20 mouse cellular contexts compared by ENCODE assay signal in genomic region chr7:62269156-62269855, GRCm38 (mm10).
DNase-seq lines count a peak whose midpoint lies in the region; ATAC-seq lines count a peak whose summit lies in the region.
"Had no signal": no experiment of that assay in that cellular context is flagged by ENCODE, and none has a peak within 500 bp of the region (broad histone marks: within the 10 kb centered on the region; RNA-seq: fewer than 3 reads in every experiment).

No protein-coding gene starts in this region.

- no peak overlapping the region for H3K4me2 ChIP-seq in hindbrain, embryonic 11.5 days (replicated peaks; ENCODE audit: low read depth, low read length)
- H3K4me2 ChIP-seq in hindbrain, embryonic 16.5 days (ENCODE audit: low read length), result no peak overlapping the region
- H3K4me2 ChIP-seq in neural tube, embryonic 11.5 days (ENCODE audit: low read depth), result no peak overlapping the region
- no peak overlapping the region for H3K4me2 ChIP-seq in neural tube, embryonic 15.5 days
- no peak overlapping the region for H3K4me2 ChIP-seq in forebrain, embryonic 15.5 days (replicated peaks)
- H3K4me2 ChIP-seq in midbrain, embryonic 16.5 days (ENCODE audit: low read length), result no peak overlapping the region
- H3K4me2 ChIP-seq: embryonic facial prominence, embryonic 13.5 days; heart, embryonic 13.5 days; limb, embryonic 15.5 days had no signal

- H3K4me3 ChIP-seq in hindbrain, embryonic 11.5 days (ENCODE audit: low read depth, low read length), result no peak overlapping the region
- H3K4me3 ChIP-seq in hindbrain, embryonic 16.5 days (ENCODE audit: low read length), result no peak overlapping the region
- no peak overlapping the region for H3K4me3 ChIP-seq in neural tube, embryonic 11.5 days (ENCODE audit: low read depth, low read length)
- no peak overlapping the region for H3K4me3 ChIP-seq in neural tube, embryonic 15.5 days (replicated peaks)
- H3K4me3 ChIP-seq in forebrain, embryonic 15.5 days, result no peak overlapping the region
- no peak overlapping the region for H3K4me3 ChIP-seq in midbrain, embryonic 16.5 days (ENCODE audit: low read depth, low read length)
- H3K4me3 ChIP-seq: embryonic facial prominence, embryonic 13.5 days; heart, embryonic 13.5 days; limb, embryonic 15.5 days; myocyte had no signal

- no peak for DNase-seq in hindbrain, embryonic 11.5 days (ENCODE audit: low spot score)
- no peak for DNase-seq in neural tube, embryonic 11.5 days (ENCODE audit: low spot score)
- DNase-seq in kidney, postnatal 4 days, result no peak
- DNase-seq: adrenal gland, postnatal 10 days; cerebellum, adult 9-10 months; heart, postnatal 4 days; kidney, adult 2 months; kidney, postnatal 36 days; lung, adult 18-20 months; thymus, postnatal 14 days had no signal

- no peaks in the 10 kb centered on the region for H3K27me3 ChIP-seq in hindbrain, embryonic 11.5 days (ENCODE audit: control insufficient read depth, insufficient read depth, low read length)
- no peaks in the 10 kb centered on the region for H3K27me3 ChIP-seq in hindbrain, embryonic 16.5 days (replicated peaks; ENCODE audit: control insufficient read depth, insufficient read depth, low read length)
- no peaks in the 10 kb centered on the region for H3K27me3 ChIP-seq in neural tube, embryonic 11.5 days (ENCODE audit: control insufficient read depth, insufficient read depth, low read length)
- H3K27me3 ChIP-seq in neural tube, embryonic 15.5 days (replicated peaks), result no peaks in the 10 kb centered on the region
- H3K27me3 ChIP-seq in forebrain, embryonic 15.5 days, result no peaks in the 10 kb centered on the region
- H3K27me3 ChIP-seq in midbrain, embryonic 16.5 days (ENCODE audit: control insufficient read depth, insufficient read depth, low read depth, low read length), result no peaks in the 10 kb centered on the region
- H3K27me3 ChIP-seq: embryonic facial prominence, embryonic 13.5 days; heart, embryonic 13.5 days; limb, embryonic 15.5 days had no signal

- H3K4me1 ChIP-seq in hindbrain, embryonic 11.5 days (replicated peaks; ENCODE audit: control insufficient read depth, insufficient read depth, low read length), result no peaks in the 10 kb centered on the region
- H3K4me1 ChIP-seq in hindbrain, embryonic 16.5 days (ENCODE audit: control insufficient read depth, insufficient read depth, low read depth, low read length), result no peaks in the 10 kb centered on the region
- peaks cover 2% of the 10 kb centered on the region; the same call in 1 of the 2 replicates for H3K4me1 ChIP-seq in neural tube, embryonic 11.5 days (ENCODE audit: control insufficient read depth, insufficient read depth, low read length)
- H3K4me1 ChIP-seq in neural tube, embryonic 15.5 days, result no peaks in the 10 kb centered on the region
- H3K4me1 ChIP-seq in forebrain, embryonic 15.5 days, result peaks cover 2% of the 10 kb centered on the region; the same call in 1 of the 2 replicates
- H3K4me1 ChIP-seq in midbrain, embryonic 16.5 days (ENCODE audit: control insufficient read depth, insufficient read depth, low read length), result no peaks in the 10 kb centered on the region; the same call in 1 of the 2 replicates
- H3K4me1 ChIP-seq: embryonic facial prominence, embryonic 13.5 days; heart, embryonic 13.5 days; limb, embryonic 15.5 days had no signal

- H3K27ac ChIP-seq in hindbrain, embryonic 11.5 days (ENCODE audit: low read depth, low read length), result no peak overlapping the region
- H3K27ac ChIP-seq in hindbrain, embryonic 16.5 days (ENCODE audit: low read depth, low read length), result no peak overlapping the region
- no peak overlapping the region for H3K27ac ChIP-seq in neural tube, embryonic 11.5 days (ENCODE audit: low read depth, low read length)
- no peak overlapping the region for H3K27ac ChIP-seq in neural tube, embryonic 15.5 days (replicated peaks)
- H3K27ac ChIP-seq in forebrain, embryonic 15.5 days (replicated peaks), result peak overlapping the region; percentile 50
- peak overlapping the region; percentile 53; the same call in 1 of the 2 replicates for H3K27ac ChIP-seq in midbrain, embryonic 16.5 days (ENCODE audit: low read length)
- H3K27ac ChIP-seq: embryonic facial prominence, embryonic 13.5 days; heart, embryonic 13.5 days; limb, embryonic 15.5 days; macrophage had no signal

- H3K9me3 ChIP-seq in hindbrain, embryonic 11.5 days (ENCODE audit: control insufficient read depth, low read length), result no peaks in the 10 kb centered on the region
- H3K9me3 ChIP-seq in hindbrain, embryonic 16.5 days (ENCODE audit: control insufficient read depth, low read length), result no peaks in the 10 kb centered on the region
- no peaks in the 10 kb centered on the region for H3K9me3 ChIP-seq in neural tube, embryonic 11.5 days (ENCODE audit: control insufficient read depth, low read length)
- no peaks in the 10 kb centered on the region for H3K9me3 ChIP-seq in neural tube, embryonic 15.5 days (replicated peaks)
- no peaks in the 10 kb centered on the region for H3K9me3 ChIP-seq in forebrain, embryonic 15.5 days
- no peaks in the 10 kb centered on the region for H3K9me3 ChIP-seq in midbrain, embryonic 16.5 days (replicated peaks; ENCODE audit: control insufficient read depth, low read length, poor library complexity, severe bottlenecking)
- H3K9me3 ChIP-seq: embryonic facial prominence, embryonic 13.5 days; heart, embryonic 13.5 days; limb, embryonic 15.5 days had no signal

- no peaks in the 10 kb centered on the region for H3K36me3 ChIP-seq in hindbrain, embryonic 11.5 days (ENCODE audit: control insufficient read depth, insufficient read depth, low read length)
- no peaks in the 10 kb centered on the region for H3K36me3 ChIP-seq in hindbrain, embryonic 16.5 days (ENCODE audit: control insufficient read depth, insufficient read depth, low read length)
- H3K36me3 ChIP-seq in neural tube, embryonic 11.5 days (ENCODE audit: control insufficient read depth, insufficient read depth, low read length), result no peaks in the 10 kb centered on the region
- no peaks in the 10 kb centered on the region for H3K36me3 ChIP-seq in neural tube, embryonic 15.5 days
- H3K36me3 ChIP-seq in forebrain, embryonic 15.5 days, result no peaks in the 10 kb centered on the region
- no peaks in the 10 kb centered on the region for H3K36me3 ChIP-seq in midbrain, embryonic 16.5 days (ENCODE audit: control insufficient read depth, insufficient read depth, low read length)
- H3K36me3 ChIP-seq: embryonic facial prominence, embryonic 13.5 days; heart, embryonic 13.5 days; limb, embryonic 15.5 days had no signal

- peak; percentile 53; the same call in 1 of the 2 replicates for ATAC-seq in hindbrain, embryonic 11.5 days (ENCODE audit: low FRiP score)
- no peak for ATAC-seq in hindbrain, embryonic 16.5 days
- ATAC-seq in neural tube, embryonic 11.5 days (ENCODE audit: insufficient read depth, low FRiP score, low TSS enrichment), result peak; percentile 50; the same call in 1 of the 2 replicates
- ATAC-seq in neural tube, embryonic 15.5 days (ENCODE audit: low FRiP score), result no peak
- ATAC-seq in forebrain, embryonic 15.5 days (replicated peaks), result no peak; the same call in 1 of the 2 replicates
- ATAC-seq in midbrain, embryonic 16.5 days, result 0 out of 2 replicates have a peak, but pooled peaks have one; percentile 58
- ATAC-seq in erythroblast, adult 5-6 weeks (replicated peaks; ENCODE audit: low FRiP score, poor library complexity, severe bottlenecking), result no peak

- H3K9ac ChIP-seq in hindbrain, embryonic 11.5 days (ENCODE audit: low read depth, low read length), result no peak overlapping the region
- H3K9ac ChIP-seq in hindbrain, embryonic 16.5 days (ENCODE audit: low read depth, low read length), result no peak overlapping the region
- no peak overlapping the region for H3K9ac ChIP-seq in neural tube, embryonic 11.5 days (ENCODE audit: low read length)
- H3K9ac ChIP-seq in neural tube, embryonic 15.5 days (replicated peaks), result no peak overlapping the region
- no peak overlapping the region for H3K9ac ChIP-seq in forebrain, embryonic 15.5 days (replicated peaks)
- H3K9ac ChIP-seq in midbrain, embryonic 16.5 days (ENCODE audit: low read depth, low read length), result no peak overlapping the region
- H3K9ac ChIP-seq: embryonic facial prominence, embryonic 13.5 days; heart, embryonic 13.5 days; limb, embryonic 15.5 days had no signal

- WGBS in hindbrain, embryonic 11.5 days, result 72% methylated on average over 1 of the region's 1 CpGs
- 54% methylated on average over 1 of the region's 1 CpGs for WGBS in hindbrain, embryonic 16.5 days
- 39% methylated on average over 1 of the region's 1 CpGs for WGBS in neural tube, embryonic 11.5 days
- 43% methylated on average over 1 of the region's 1 CpGs for WGBS in neural tube, embryonic 15.5 days
- 44% methylated on average over 1 of the region's 1 CpGs for WGBS in forebrain, embryonic 15.5 days
- WGBS in midbrain, embryonic 16.5 days, result 44% methylated on average over 1 of the region's 1 CpGs

Comparison
In these comparisons a context has a peak if more than half of its experiments do, and no peak if none do; other contexts are left out.
1. ATAC-seq: peak in hindbrain, embryonic 11.5 days (single experiment), neural tube, embryonic 11.5 days (single experiment) and midbrain, embryonic 16.5 days (single experiment); none in hindbrain, embryonic 16.5 days (single experiment), neural tube, embryonic 15.5 days (single experiment), forebrain, embryonic 15.5 days (single experiment) and erythroblast, adult 5-6 weeks (single experiment).
2. H3K27ac ChIP-seq: peak in forebrain, embryonic 15.5 days (single experiment) and midbrain, embryonic 16.5 days (single experiment); none in hindbrain, embryonic 11.5 days (single experiment), hindbrain, embryonic 16.5 days (single experiment), neural tube, embryonic 11.5 days (single experiment) and neural tube, embryonic 15.5 days (single experiment).